Mouse (Mus musculus) granulocyte monocyte progenitor cell, adult 5-6 weeks (primary cell): Measurements from ENCODE around the gene Mllt10. TPM values are rescaled to one million over a fixed set of nuclear protein-coding genes. Genes with fewer than 3 reads are reported as not detected.

ENCODE experiments used
- ATAC-seq: replicated peaks from 2 replicates; pipeline ENCODE4 v1.8.0; 2016; ENCODE audit warnings: mild to moderate bottlenecking, moderate TSS enrichment, inconsistent platforms; ENCODE audit not compliant: poor library complexity, severe bottlenecking
- total RNA-seq, 2 experiments: library from RNA; stranded (forward) in 1 of 2; stranded (reverse) in 1 of 2; fragments of 200-712, 200-1000 nt in 1 of 2; fragments of >200 nt in 1 of 2; fragmentation: Nextera tagmentation in 1 of 2; gene quantifications; 2 replicates each; pipeline ENCODE4 v1.2.3; 2014 to 2017

Gene Mllt10
- total RNA-seq, 2 experiments from 2014 or later = 65.0 to 76.1 TPM

GRCm38 (mm10) chr2:18231143-18231542 is 176.1 kb downstream of the Mllt10 start:
- ATAC-seq = no peak

- no peak for ATAC-seq
Observed at GRCm38 (mm10) chr2:18232883-18233567, 178.0 kb downstream of the Mllt10 start.

GRCm38 (mm10) chr2:18235524-18235923 is 180.5 kb downstream of the Mllt10 start:
- ATAC-seq = no peak

GRCm38 (mm10) chr2:18249224-18249623 is 194.2 kb downstream of the Mllt10 start:
- no peak for ATAC-seq

Other genes starting within 250 kb of the Mllt10 start
- gene H2al2a, start 58.3 kb upstream of the Mllt10 start, total RNA-seq (2014; fragmentation: Nextera tagmentation) = not detected in 2 replicates
- gene H2al2a, start 58.3 kb upstream of the Mllt10 start, total RNA-seq (2017) = not detected in 2 replicates
- not detected in 2 replicates for gene A930004D18Rik, start 17.5 kb upstream of the Mllt10 start, total RNA-seq (2014; fragmentation: Nextera tagmentation)
- gene A930004D18Rik, start 17.5 kb upstream of the Mllt10 start, total RNA-seq (2017) = 0.26 TPM in 1 of 2 replicates, not detected in the other
- not detected in 2 replicates for gene Skida1, start 6.2 kb upstream of the Mllt10 start, total RNA-seq (2014; fragmentation: Nextera tagmentation)
- not detected in 2 replicates for gene Skida1, start 6.2 kb upstream of the Mllt10 start, total RNA-seq (2017)